Mouse (Mus musculus) forebrain, embryonic 11.5 days (tissue): Measurements from ENCODE around the gene Nfe2l2. TPM values are rescaled to one million over a fixed set of nuclear protein-coding genes. Genes with fewer than 3 reads are reported as not detected.

Experiments
- ATAC-seq: fragments of 200-750 bp; cut with Nextera tagmentation; replicated peaks from 2 replicates; pipeline ENCODE4 v1.8.0; 2017; ENCODE audit warnings: moderate TSS enrichment; ENCODE audit not compliant: low FRiP score
- DNase-seq: peaks from one replicate; pipeline ENCODE4 v3.0.0-alpha.2; 2017; ENCODE audit warnings: low spot score
- H3K27ac ChIP-seq: fragments of 300-500 bp; sonication (generic); 2 replicates; pipeline ENCODE4 v1.5.1; 2014; ENCODE audit warnings: low read depth, low read length
- H3K27me3 ChIP-seq: fragments of 300-500 bp; sonication (generic); 2 replicates; pipeline ENCODE4 v1.6.1; 2014; ENCODE audit warnings: mild to moderate bottlenecking, low read length, mixed read lengths; ENCODE audit not compliant: control insufficient read depth, insufficient read depth
- H3K36me3 ChIP-seq: fragments of 300-500 bp; sonication (generic); 2 replicates; pipeline ENCODE4 v1.6.1; 2014; ENCODE audit warnings: mild to moderate bottlenecking, low read length, moderate library complexity, mixed read lengths; ENCODE audit not compliant: control insufficient read depth, insufficient read depth
- H3K4me1 ChIP-seq: fragments of 300-500 bp; sonication (generic); replicated peaks from 2 replicates; pipeline ENCODE4 v1.6.1; 2014; ENCODE audit warnings: low read length, mixed read lengths; ENCODE audit not compliant: control insufficient read depth, insufficient read depth
- H3K4me2 ChIP-seq: fragments of 300-500 bp; sonication (generic); 2 replicates; pipeline ENCODE4 v1.6.1; 2014; ENCODE audit warnings: low read depth, mild to moderate bottlenecking, low read length, moderate library complexity, mixed read lengths; ENCODE audit not compliant: severe bottlenecking
- H3K4me3 ChIP-seq: fragments of 300-500 bp; sonication (generic); 2 replicates; pipeline ENCODE4 v1.5.1; 2014; ENCODE audit warnings: low read depth, low read length
- H3K9ac ChIP-seq: fragments of 300-500 bp; sonication (generic); 2 replicates; pipeline ENCODE4 v1.6.1; 2014; ENCODE audit warnings: low read length
- H3K9me3 ChIP-seq: fragments of 300-500 bp; sonication (generic); 2 replicates; pipeline ENCODE4 v1.6.1; 2016; ENCODE audit warnings: low read length, mixed read lengths; ENCODE audit not compliant: control insufficient read depth
- WGBS: fragments of 180-500 bp; shearing (Covaris S2); extraction: QIAGEN DNeasy Blood & Tissue Kit; methylation state at CpG from one replicate; pipeline ENCODE4 v1.1.7; 2014; 5-methylcytosine and 5-hydroxymethylcytosine counted together
- polyA plus RNA-seq: library from polyadenylated mRNA; unstranded; fragments of >200 nt; fragmentation: Nextera tagmentation; extraction: Ambion mirVana; gene quantifications from 2 replicates; pipeline ENCODE4 v1.2.1, GENCODE M21; 2014

The Nfe2l2 gene
- polyA plus RNA-seq, 1 experiment from 2014 or later: 26.8 TPM

DNA sequence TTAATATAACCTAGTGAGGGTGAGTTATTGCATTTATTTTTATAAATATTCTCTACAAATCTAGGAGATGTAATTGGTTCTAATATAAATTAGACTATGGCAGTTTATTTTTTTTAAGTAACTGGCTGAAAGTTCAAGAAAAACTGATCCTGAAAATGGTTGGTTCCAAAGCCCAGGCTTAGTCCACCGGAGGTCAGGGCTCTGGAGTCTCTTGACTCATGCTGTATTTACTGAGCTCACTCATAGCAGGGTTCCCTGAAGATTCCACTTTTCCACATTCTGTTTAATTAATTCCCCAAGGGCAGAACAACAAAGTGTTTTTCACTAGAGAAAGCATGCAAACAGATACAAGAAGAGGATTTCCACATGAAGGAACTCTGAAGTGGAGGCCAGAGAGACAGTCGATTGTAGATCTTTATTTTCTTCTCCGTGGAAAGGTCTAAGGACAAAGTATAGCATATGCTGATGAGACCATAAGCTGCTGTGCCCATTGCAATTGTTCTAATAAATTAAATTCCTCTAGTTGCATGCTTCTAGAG is 15.0 kb upstream of the Nfe2l2 start:
- no peaks in the 10 kb centered on the region for H3K4me1 ChIP-seq
- H3K36me3 ChIP-seq: no peaks in the 10 kb centered on the region
- no peaks in the 10 kb centered on the region for H3K9me3 ChIP-seq
- H3K27me3 ChIP-seq: no peaks in the 10 kb centered on the region
- no peak for ATAC-seq
- H3K9ac ChIP-seq: no peak overlapping the region
- DNase-seq: no peak
- 87% methylated on average over 3 of the region's 3 CpGs for WGBS
- H3K27ac ChIP-seq: no peak overlapping the region
- no peak overlapping the region for H3K4me3 ChIP-seq
- H3K4me2 ChIP-seq: no peak overlapping the region

DNA sequence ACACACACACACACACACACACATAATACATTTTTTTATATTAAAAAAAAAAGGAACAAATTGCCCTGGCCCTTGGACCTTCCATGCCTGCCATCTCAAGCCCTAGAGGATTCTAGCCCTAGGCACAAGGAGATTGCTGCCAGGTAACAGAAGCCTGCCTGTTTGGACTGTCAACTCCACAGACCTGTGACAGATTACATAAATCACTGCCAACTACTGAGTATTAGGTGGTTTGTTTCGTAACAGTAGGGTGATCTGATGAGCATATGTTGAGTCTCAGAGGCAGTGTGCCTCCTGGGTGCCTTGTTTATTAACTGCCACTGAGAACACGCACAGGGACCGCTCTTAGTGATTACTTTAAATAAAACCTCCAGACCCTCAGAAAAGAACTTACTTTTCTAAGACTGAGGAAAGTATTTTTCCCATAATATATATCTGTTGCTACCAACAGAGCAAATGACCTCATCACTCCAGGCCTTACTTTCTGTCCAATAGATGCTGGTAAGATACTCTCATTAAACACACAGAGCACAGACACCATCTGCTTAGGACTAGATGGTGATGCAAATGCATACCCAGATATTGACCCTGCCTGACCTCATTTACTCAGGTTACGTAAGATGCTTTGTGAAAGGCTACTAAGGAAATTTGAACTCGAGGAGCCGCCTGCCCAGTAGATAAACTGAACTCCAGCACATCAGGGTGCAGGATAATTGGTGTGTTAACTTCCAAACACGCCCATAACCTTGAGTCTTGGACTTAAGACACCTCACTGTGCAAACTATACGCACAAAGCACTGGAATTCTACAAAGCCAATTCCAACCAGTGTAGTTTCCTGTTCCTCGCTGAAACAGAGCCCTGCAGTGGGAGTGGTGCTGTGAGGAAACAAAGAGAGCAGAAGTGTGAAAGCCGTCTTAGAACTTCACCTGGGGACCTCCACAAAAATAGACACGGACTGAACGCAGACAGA is 11.9 kb upstream of the Nfe2l2 start:
- no peaks in the 10 kb centered on the region for H3K4me1 ChIP-seq
- no peaks in the 10 kb centered on the region for H3K27me3 ChIP-seq
- no peaks in the 10 kb centered on the region for H3K9me3 ChIP-seq
- DNase-seq: no peak
- no peak overlapping the region for H3K4me3 ChIP-seq
- no peak for ATAC-seq
- H3K4me2 ChIP-seq: no peak overlapping the region
- 48% methylated on average over 12 of the region's 12 CpGs for WGBS
- H3K36me3 ChIP-seq: no peaks in the 10 kb centered on the region
- H3K9ac ChIP-seq: no peak overlapping the region
- no peak overlapping the region for H3K27ac ChIP-seq

DNA sequence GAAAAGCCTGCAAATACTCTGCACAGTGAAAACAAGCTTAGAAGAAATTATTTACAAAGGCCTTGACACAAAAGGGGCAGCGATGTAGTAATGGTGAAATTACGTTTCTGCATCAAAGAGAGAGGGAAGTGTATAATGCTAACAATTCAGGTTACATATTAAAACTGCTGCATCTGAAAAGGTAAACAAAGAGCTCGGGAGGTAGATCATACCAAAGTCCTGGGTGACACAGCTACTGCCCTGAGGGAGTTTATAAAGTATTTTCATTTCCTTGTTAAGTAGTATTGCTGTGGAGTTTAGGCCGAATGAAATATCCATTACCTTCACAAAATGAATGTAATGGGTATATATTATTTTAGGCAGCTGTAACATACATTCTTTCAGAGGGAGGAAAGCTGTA is 10.3 kb upstream of the Nfe2l2 start:
- DNase-seq (no peak), ATAC-seq (no peak)
- Histone ChIP-seq H3K9ac (no peak overlapping the region), H3K27me3 (no peaks in the 10 kb centered on the region), H3K36me3 (no peaks in the 10 kb centered on the region), H3K4me2 (no peak overlapping the region), H3K4me1 (no peaks in the 10 kb centered on the region), H3K9me3 (no peaks in the 10 kb centered on the region), H3K4me3 (no peak overlapping the region), H3K27ac (no peak overlapping the region)
- WGBS: 56% methylated on average over 4 of the region's 4 CpGs

DNA sequence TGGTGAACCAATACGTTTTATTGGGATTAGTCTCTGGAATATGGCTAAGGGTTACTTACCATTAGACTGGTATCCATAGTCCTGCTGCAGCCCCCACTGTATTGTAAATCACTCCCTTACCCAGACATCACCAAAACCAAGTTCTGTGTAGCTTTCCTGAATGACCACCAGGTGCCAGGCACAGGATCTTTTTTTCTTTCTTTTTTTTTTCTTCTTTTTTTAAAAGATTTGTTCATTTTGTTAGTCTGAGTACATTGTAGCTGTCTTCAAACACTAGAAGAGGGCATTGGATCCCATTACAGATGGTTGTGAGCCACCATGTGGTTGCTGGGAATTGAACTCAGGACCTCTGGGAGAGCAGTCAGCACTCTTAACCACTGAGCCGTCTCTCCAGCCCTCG is 8.6 kb upstream of the Nfe2l2 start:
- 85% methylated on average over 3 of the region's 3 CpGs for WGBS
- no peaks in the 10 kb centered on the region for H3K4me1 ChIP-seq
- no peak overlapping the region for H3K27ac ChIP-seq
- H3K9me3 ChIP-seq: no peaks in the 10 kb centered on the region
- no peak overlapping the region for H3K4me2 ChIP-seq
- ATAC-seq (no peak), DNase-seq (no peak)
- H3K36me3 ChIP-seq: no peaks in the 10 kb centered on the region
- no peak overlapping the region for H3K4me3 ChIP-seq
- H3K27me3 ChIP-seq: no peaks in the 10 kb centered on the region
- H3K9ac ChIP-seq: no peak overlapping the region

DNA sequence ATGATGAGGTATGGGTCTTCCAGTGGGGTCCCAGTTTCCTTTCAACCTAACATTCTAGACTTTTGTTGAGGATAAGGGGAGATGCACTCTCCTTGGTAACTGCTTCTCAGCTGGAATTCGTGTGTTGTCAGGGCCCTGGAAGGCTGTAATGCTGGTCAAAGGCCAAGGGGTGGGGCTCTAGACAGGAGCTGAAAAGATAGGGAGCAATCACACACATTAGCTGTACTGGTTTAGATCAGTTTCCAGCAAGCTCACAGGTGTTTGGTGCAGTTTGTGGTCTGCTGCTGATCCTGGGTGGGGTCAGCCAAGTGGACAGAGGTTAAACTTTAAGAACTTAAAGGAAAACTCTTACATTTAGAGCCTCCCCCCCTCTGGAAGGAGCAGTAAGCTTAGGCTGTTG is 3.0 kb upstream of the Nfe2l2 start:
- Histone ChIP-seq H3K9me3 (no peaks in the 10 kb centered on the region), H3K36me3 (no peaks in the 10 kb centered on the region), H3K9ac (no peak overlapping the region), H3K27me3 (no peaks in the 10 kb centered on the region), H3K4me1 (peaks cover 3% of the 10 kb centered on the region; the same call in 1 of the 2 replicates), H3K4me2 (no peak overlapping the region), H3K27ac (no peak overlapping the region), H3K4me3 (no peak overlapping the region)
- ATAC-seq: no peak
- WGBS: 21% methylated on average over 1 of the region's 1 CpGs
- DNase-seq: no peak

DNA sequence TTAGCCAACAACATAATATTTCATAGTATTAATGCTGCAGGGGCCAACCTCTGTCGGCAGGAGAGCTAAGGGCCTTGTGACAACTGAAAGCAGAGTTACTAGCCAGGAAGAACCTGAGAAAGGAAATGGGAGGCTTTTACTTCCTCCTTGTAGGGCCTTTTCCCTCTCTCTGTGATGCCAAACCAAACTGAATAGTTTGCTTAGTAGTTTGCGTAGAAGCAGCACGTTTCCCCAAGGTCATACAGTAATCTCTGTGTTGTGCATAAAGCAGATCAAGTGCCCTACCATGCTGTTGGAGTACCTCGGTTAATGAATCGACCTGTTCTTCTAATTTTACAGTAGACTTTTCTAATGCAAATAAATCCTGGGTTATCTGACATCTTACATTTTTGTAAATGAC is 2.0 kb upstream of the Nfe2l2 start:
- H3K4me3 ChIP-seq: no peak overlapping the region
- H3K4me2 ChIP-seq: no peak overlapping the region
- ATAC-seq (no peak), DNase-seq (no peak)
- no peaks in the 10 kb centered on the region for H3K27me3 ChIP-seq
- no peak overlapping the region for H3K27ac ChIP-seq
- 81% methylated on average over 5 of the region's 5 CpGs for WGBS
- H3K4me1 ChIP-seq: peaks cover 3% of the 10 kb centered on the region; the same call in 1 of the 2 replicates
- no peaks in the 10 kb centered on the region for H3K9me3 ChIP-seq
- H3K36me3 ChIP-seq: no peaks in the 10 kb centered on the region
- H3K9ac ChIP-seq: no peak overlapping the region

DNA sequence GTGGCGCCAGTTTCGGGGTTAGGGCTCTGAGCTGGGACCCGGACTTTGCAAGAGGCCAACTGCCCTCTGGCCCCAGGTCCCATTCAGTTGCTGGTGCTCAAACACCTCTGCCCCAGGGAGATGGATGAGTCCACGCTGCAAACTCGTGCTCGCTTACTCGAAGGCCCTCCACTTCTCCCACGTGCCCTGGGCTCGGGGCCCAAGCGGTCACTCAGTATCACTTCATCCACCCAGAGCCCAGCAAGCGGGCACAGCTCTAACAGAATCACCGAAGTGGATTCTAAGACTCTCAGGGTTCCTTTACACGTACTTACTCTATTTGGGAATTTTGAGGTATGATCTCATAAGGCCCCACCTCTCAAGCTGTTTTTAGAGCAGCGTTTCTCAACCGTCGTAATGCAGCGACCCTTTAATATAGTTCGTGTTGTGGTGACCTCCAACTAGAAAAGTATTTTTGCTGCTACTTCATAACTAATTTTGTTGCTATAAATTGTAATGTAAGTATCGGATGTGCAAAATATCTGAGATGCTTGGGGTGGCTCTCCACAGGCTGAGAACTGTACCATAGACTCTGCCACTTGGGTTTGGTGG is 816 bp upstream of the Nfe2l2 start:
- Histone ChIP-seq H3K9me3 (no peaks in the 10 kb centered on the region), H3K27me3 (no peaks in the 10 kb centered on the region), H3K9ac (peak overlapping the region; percentile 76), H3K27ac (peak overlapping the region; percentile 87), H3K4me2 (peak overlapping the region; percentile 82), H3K4me1 (peaks cover 3% of the 10 kb centered on the region; the same call in 1 of the 2 replicates), H3K36me3 (no peaks in the 10 kb centered on the region), H3K4me3 (peak overlapping the region; percentile 62)
- ATAC-seq (no peak; the same call in 1 of the 2 replicates), DNase-seq (no peak)
- 30% methylated on average over 19 of the region's 19 CpGs for WGBS

DNA sequence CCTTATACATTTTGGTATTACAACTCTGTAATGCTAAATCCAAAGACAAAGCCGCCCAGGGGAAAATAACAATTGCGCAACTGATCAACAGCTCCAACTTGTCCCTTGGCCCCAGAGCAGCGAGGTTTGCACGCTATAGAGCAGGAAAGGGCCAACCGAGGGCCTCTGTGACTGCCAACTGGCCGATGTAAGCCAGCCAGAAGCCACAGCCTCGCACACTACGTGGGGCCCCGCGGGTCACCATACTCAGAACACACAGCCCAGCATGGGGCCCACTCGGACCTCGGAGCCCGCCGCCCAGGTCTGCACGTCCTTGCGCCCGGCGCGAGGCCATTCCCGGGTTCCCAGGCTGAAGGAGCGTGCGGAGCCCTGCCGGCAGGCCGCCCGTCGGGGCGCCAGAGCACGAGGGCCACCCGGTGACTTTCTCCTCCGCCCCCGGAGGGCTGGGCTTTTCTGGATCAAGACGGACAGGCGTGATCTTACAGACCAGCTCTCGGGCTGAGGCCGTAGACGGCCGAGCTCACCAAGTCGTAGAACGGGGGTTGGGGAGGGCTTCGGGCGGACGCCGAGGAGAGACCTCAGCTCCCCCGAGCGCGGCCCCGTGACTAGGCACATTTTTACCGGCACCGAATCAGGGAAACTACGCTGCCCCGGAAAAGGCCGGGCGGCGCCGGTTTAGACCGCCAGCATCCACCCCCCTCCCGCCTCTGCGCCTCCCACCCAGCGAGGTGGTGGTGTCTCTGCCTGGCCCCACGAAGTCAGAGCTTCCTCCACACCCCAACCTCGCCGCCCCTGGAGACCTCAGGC is 863 bp downstream of the Nfe2l2 start:
- WGBS: under 1% methylated on average over 62 of the region's 62 CpGs
- Histone ChIP-seq H3K27me3 (no peaks in the 10 kb centered on the region), H3K4me1 (peaks cover 3% of the 10 kb centered on the region; the same call in 1 of the 2 replicates), H3K36me3 (no peaks in the 10 kb centered on the region), H3K4me3 (peak overlapping the region; percentile 62), H3K9me3 (no peaks in the 10 kb centered on the region), H3K4me2 (peak overlapping the region; percentile 82), H3K27ac (peak overlapping the region; percentile 87), H3K9ac (peak overlapping the region; percentile 76)
- ATAC-seq (peak; percentile 83), DNase-seq (peak; percentile 94)
